Mouse (Mus musculus) CH12.LX (cell line): ENCODE measurements around the gene Nfatc2.

ENCODE experiments used
- CTCF ChIP-seq, 2 experiments: IDR thresholded peaks in 1 of 2; conservative IDR thresholded peaks in 1 of 2; 2 replicates each; pipeline ENCODE4 v1.5.1; 2011 to 2012; ENCODE audit warnings: low read depth in 2 of 2, low read length in 2 of 2, improper control_type of control experiment in 1 of 2, inconsistent platforms in 1 of 2, mild to moderate bottlenecking in 1 of 2, moderate library complexity in 1 of 2
- ETS1 ChIP-seq: conservative IDR thresholded peaks from 2 replicates; pipeline ENCODE4 v1.6.1; 2012; ENCODE audit warnings: low read depth, mild to moderate bottlenecking, inconsistent platforms, low read length, improper control_type of control experiment, moderate library complexity
- MAX ChIP-seq: IDR thresholded peaks from 2 replicates; pipeline ENCODE4 v1.6.1; 2011; ENCODE audit warnings: low read length, improper control_type of control experiment

DNA sequence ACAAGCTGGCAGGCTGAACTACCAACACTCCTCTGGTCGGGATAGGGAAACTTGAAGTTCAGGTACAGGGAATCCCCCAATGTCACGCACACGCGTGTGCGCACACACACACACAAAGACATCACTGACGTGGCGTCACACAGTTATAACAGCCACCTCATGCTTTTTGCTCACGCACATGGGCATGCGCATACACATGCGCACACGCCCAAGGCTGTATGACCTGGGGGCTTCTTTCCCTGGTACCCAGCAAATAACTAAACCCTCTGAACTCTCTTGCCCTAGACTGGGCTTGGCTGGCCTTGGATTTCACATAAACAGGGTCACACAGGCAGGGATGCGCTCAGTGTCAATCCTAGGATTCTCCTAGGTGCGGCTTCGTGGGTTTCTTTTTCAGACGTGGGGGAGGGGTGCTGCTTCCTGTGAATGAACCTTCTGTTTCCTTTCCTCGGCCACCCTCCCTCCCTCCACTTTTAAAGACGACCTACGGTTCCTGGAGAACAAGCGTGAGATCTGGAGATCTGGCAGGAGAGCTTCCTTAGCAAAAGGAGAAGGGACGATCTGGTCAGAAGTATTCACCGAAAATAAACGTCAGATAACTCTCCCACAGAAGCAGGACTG, 21.1 kb downstream of the Nfatc2 start:
- TF ChIP-seq CTCF (conservative IDR thresholded peaks at IDR 0.05 in 1 of 2, IDR thresholded peaks at IDR 0.05 in 1 of 2; ENCODE audit: low read depth in 2 of 2, low read length in 2 of 2) = no peak
- TF ChIP-seq MAX = no peak
- no peak for TF ChIP-seq ETS1
